Mouse (Mus musculus) urinary bladder, postnatal 4 days (tissue): ENCODE data around the gene Sv2b.
"Not testable (repeated sequence)": the region's sequence is repeated elsewhere in the genome, so short reads cannot be mapped to it uniquely, and the experiment has no call there.

ENCODE experiments used
- DNase-seq, 2 experiments: peaks; one replicate each; pipeline ENCODE4 v3.0.0; 2021 to 2022; ENCODE audit warnings: low spot score in 2 of 2

The Sv2b gene

DNA sequence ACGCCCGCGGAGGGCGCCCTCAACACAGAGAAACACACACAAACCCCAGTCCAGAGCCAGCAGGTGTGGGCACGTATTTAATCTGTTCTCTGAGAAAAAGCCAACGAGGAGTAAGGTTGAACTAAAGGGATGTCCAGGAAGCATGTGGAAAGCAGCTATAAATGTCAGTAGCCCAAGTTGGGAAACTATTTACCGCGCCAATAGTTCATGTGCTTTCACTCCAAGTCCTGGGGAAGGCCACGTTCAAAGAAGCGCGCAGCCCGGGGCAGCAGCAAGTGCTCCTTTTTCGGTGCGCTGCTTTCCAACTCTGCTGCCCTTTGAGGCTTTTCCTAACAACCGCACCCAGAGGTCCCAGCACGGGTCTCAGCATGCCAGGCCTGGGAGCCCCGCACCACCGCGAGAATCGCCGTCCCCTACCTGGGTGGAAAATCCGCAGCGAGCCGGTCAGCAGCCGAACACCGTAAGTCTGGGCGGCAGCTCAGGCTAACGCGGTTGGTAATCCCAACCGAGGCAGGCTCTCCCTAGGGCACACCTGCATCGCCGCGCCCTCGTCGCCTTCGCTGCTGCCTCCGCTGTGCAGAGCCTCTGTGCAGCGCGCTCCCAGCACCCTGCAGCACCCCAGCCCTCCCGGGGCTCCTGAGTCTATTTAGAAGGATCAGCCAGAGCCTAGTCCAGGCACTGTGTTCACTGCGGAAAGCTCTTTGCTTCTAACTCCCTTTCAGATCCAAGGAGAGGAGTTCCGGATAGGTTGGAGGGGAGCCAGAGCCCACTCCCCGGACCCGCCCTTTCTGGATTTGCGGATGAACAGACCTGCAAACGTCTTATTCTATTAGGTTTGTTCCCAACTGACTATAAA is at the start of gene Sv2b:
Sv2b (minus strand) TSS at position 806 of the 856 bp plus-strand sequence.
- no peak for DNase-seq

DNA sequence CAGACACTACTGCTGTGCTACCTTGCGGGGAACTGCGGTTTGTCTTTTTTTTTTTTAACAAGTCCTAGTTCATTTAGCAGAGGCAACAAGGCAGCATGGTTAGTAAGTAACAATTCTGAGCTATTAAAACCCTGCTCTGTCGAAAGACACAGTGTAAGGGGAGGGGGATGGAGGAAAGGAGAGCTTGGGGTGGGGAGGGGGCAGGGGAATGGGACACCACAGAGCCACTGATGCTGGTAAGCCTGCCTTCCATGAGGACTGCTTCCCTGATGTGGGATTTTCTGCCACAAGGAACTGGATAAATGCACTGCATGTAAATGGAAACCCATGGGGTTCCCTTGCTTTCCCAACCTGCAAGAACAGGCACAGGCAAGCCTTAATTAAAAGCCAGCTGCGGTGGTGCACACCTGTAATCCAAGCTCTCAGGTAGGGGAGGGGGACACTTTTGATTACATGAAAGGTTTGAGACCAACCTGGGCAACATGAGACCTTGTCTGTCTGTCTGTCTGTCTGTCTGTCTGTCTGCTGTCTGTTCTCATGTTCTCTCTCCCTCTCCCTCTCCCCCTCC is 49.3 kb upstream of the Sv2b start:
- no peak for DNase-seq

DNA sequence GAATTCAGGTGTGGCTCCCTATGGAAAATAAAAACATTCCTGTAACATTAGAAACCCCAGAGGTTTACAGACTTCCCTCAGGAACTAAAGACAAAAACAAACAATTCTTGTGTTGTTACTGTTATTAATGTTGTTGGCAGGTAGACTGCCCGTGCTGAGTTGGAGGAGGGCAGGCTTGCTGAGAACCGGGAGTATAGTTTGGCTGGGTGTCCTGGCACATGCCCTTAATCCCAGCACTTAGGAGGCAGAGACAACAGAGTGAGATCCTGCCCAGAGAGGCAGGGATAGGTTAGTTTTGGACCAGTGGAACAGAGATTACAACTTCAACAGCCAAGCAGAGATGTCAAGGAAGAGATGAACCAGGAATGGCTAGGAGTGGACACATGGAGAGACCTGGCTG is 46.5 kb upstream of the Sv2b start:
- no peak for DNase-seq

DNA sequence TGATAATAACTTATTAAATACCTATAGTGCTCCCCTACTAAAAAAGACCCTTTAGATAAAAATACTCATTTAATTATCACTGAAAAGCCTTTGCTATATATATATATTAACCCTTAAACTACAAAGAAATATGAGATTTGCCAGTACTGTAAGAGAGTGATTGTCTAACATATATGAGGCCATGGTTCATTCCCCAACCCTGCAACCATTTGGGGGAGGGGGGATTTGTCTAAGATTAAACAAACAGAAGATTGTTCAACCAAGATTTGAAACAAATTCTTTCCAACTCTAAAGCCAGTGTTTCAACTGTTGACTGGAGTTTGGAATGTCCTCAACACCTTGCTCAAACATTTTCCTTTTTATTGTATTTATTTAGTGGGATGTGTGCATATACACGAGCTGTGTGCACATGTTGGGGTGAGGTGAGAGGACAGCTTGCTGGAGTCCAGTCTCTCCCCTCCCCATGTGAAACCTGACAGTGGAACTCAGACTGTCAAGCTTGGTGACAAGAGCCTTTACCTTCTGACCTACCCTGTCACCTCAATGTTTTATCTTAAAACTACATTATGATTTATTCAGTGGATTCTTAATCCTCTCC is 43.8 kb upstream of the Sv2b start:
- DNase-seq = no peak

DNA sequence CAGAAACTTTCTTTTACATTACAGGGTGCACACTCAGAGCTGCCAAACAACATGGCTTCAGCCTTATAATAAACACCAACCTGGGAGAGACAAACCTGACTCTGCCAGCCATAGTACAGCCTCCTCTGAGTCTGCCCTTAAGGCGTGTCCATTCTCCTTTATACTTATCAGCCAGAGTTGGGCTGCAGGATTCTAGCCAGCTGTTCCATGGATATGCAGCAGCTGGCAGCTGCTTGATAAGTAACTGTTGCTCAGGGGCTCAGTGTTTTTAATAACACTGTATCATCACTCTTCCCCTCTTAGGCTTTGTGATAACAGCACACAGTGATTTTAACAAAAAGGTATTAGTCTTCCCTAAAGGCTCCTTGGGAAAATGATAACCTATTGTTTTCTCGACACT is 41.1 kb upstream of the Sv2b start:
- no peak for DNase-seq

DNA sequence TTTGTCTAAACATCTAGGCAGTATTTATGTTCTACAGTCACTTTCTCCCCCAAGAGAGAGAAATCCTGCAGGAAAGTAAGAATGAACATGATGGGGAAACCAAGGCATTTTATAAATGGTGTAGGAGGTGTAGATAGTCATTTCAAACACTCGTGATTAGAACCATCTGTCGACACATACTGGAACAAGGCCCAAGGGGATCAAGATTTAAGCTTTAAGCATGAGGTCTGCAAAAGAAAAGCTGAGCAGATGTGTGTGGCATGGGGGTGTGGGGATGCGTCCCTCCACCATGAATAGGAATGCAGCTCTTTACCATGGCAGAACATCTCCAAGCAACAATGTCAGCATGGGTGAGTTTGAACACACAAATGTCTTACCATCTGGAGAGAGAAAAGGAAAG is 23.2 kb upstream of the Sv2b start:
- DNase-seq = no peak

DNA sequence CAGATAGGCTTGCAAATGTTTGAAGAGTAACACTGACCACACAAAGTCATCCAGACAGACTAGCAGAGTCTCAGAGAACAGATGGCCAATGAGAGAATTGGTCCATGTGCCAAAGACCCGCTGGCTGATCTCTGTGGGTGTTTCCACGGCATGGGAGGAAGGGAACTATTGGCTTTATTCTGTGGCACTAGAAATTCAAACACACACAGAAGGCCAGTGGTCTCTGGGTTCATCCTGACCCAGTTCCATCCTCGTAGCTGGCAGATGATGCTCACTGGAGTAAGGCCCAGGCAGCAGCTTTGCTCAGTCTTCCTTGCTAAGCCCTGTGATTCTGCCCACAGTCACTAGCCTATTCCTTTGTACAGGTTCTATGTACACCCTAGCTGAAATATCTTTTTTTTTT is 20.7 kb upstream of the Sv2b start:
- DNase-seq = no peak

DNA sequence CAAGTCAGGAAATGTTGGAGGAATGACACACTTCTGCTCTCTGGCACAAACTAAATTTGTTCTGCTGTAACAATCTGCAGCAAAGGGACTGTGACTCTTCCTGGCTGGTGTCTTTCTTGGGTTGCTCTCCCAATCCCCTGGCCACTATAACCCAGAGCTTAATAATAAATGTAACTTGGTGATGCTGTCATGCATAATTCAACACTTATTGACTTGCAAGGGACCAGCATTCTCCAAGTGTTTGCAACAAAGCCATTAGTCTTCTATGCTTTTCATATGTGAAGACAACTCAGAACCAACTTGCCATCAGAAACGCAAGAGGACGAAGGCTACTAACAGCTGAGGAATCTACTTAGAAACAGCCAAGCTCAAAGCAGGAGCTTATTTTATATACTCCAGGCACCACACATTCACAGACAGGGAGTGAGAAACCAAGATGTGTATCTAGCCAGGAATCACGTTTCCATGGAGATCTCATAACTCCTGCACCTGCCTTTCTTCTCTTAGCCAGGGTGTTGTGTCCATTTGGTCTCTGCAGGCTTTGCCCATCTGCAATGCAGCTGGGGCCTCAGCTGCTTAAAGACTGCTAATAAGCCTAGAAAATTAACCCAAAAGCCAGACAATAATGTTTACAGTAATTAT is 19.8 kb upstream of the Sv2b start:
- DNase-seq = no peak

DNA sequence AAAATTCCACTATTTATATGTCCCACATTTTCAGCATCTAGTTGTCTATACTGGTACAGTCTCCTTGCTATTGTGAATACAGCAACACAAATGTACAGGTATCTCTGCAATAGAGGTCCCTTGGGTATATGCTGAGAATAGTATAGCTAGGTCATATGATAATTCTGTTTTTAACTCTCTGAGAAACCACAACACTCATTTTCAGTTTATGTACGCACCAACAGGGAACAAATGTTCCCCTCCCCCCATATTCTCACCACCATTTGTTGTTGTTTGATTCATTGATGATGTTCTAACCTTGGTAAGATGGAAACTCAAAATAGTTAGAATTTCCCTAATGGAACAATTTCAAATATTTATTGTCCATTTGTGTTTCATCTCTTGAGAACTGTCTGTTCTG is 16.2 kb upstream of the Sv2b start:
- DNase-seq = no peak

DNA sequence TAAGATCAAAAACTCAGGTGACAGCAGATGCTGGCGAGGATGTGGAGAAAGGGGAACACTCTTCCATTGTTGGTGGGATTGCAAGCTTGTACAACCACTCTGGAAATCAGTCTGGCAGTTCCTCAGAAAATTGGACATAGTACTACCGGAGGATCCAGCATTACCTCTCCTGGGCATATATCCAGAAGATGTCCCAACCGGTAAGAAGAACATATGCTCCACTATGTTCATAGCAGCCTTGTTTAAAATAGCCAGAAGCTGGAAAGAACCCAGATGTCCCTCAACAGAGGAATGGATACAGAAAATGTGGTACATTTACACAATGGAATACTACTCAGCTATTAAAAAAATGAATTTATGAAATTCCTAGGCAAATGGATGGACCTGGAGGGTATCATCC is 13.7 kb upstream of the Sv2b start:
- DNase-seq = not testable (repeated sequence)

DNA sequence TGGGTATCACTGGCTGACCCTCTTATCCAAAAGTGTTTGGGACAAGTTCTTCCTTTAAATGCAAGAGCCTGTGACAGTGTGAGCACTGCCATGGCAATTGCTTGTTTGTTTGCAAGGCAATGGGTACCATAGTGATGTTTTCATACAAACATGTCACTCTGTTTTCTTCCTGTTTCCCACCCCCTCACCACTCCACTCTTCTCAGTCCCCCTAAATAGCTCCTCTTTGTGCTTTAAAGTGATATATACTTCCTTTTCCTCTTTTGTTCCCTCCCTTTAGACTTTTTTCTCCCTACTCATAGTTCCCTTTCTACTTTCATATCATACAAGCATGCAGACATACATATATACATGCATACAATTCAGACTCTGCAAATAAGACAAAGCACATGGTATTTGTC is 10.9 kb upstream of the Sv2b start:
- no peak for DNase-seq

DNA sequence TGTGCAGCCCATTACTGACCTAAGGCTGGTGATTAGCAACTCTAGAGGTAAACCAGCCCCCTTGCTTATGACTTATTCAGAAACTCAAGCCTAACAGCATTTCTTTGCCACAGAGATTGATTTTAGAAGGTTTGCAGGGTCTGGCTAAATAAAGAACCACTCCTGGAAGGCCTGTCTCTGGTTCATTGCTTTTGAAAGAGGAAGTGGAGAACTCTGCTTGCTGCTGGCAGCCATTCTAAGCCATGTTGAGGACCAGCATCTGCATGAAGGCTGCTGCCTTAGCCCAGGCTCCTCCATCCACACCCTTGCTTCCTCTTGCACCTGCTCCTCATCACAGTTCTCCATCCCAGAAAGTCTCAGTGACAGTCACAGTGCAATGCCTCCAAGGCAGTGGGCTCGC is 9.3 kb upstream of the Sv2b start:
- DNase-seq = no peak

DNA sequence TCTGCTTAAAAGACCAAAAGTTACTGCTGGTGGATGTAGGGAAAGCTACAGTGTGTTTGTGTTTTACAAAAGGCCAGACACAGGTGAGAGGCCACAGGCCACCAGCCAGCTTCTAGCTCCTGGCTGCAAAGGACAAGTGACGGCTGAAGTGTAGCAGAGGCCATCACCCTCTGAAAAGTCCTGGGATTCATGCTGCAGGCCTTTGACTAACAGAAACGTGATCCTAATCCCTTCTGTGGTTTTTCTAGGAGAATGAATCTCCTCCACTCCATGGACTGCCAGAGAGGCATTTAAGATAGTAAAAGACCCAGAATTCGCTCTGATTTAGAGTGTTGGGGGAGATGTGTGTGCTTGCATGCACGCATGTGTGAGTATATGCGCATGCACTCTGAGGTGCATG is 5.8 kb upstream of the Sv2b start:
- no peak for DNase-seq

DNA sequence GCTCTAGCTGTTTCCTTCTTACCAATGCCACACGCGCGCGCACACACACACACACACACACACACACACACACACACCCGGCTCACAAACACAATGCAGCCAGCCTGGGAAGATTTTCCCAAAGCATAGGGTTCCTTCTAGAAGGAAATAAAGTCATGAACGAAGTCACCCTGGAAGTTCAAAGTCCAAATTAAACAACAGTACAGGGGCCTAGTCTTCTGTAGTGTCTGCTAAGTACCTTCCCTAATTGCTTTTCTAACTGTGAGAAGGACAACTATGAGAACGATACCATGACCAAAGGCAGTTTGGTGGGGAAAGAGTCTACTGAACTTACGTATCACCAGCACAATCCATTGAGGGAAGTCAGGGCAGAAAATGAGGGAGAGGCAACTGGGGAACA is 508 bp upstream of the Sv2b start:
- DNase-seq = no peak

DNA sequence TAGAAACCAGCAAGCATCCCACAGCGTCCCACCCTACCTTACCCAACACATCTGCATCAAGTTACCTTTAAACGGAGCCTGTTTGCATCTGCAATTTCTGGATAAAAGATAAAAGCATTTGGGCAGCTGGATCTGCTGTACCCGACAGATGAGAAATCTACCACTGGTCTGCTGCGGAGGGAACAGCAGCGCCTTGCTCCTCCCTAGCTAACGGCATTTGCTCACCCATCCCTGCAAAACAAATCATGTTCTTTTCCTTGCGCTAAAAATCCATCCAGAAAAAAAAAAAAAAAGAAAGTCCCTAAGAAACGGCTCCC is 964 bp downstream of the Sv2b start:
- no peak for DNase-seq

DNA sequence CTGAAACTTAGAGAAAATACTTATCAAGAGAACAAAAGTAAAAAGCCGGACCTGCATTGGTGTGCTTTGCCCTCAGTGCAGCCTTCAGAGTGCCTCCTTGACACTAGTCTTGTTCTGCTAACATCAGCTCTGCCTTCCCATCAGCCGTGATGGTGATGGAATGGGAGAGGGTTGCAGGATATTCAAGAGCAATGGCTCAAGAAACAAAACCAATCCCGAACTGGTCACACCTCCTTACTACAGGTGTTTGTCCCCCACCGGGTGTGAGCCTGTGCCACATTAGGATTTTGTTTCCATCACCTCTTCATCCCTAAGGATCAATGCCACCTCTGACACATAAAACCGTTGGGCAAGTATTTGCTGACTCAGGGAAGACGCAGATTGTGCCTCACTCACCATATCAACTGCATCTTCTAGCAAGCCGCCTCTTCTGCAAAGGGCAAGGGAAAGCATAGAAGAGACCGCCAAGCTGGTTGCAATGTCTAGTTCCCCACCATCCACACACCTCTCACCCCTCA is 1.4 kb downstream of the Sv2b start:
- DNase-seq = no peak

DNA sequence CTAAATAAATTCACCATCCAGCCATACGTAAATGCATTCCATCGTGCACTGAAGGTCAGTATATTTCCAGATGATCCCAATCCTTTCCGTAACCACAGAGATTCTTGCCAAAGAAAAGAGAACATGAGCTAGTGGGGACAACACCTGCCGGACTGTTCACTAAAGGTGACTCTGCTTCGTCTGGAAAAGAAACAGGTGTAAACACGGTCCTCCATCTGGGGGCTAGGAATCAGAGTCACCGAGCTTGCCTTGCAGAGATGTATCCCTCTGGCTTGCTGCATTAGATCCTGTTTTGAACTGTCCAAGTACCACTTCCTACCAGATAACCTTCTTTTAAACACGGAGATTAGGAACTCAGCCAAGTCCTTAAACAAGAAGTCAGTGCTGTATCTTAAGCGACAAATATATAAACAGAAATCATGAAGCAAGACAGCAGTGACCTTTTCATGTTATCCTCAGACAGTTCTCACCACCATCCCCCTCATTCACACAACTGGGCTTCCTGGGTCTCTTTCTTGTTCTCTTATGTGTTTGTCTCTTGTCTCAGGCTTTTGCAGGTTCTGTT is 3.1 kb downstream of the Sv2b start:
- DNase-seq = no peak

DNA sequence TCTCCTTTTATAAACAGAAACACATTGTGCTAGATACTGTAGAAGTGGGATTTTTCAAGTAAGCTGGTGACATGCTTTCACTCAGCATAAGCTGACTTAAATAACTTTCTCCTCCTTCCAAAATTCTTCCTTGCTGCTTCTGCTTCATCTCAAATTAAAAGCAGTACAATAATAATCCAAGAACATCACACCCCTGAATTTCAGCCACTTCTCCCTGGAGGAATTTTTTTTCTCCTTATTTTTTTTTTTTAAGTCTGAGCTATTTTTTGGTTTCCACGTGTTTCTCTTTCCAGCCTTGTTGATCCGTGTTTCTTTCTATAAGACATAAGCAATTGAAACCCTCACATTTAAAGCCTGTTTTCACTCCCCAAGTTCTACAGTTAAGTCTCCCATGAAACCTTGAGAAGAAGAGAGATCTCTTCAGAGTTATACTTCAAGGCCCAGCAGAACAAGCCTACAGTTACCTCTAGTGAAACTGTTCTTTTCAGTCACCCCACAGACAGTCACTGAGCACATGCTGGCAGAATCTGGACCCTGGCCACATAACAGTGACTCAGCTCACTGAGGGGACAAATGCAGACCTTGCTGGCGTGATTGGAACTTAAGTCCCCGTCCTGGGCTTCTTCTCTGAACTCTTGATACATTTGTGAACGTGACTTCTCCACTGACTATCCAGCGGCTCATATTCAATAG is 6.4 kb downstream of the Sv2b start:
- DNase-seq = no peak

DNA sequence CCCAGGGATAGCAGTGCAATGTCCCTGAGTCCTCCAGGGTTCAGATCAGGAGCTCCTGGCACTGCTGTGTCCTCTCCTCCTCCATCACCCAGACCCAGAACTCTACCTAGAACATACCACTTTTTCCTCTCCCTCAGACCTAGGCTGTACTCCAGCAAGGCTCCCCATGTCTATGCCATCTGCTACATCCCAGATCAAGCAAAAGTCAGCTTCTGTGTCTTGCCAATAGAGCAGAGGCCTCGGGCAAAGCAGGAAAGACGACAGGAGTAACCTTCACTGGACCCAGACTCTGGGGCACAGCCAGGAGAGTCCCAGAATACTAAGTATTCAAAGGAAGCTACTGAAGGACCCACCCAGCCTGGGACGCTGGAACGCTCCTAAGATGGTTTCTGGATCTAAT is 9.8 kb downstream of the Sv2b start:
- DNase-seq = no peak

DNA sequence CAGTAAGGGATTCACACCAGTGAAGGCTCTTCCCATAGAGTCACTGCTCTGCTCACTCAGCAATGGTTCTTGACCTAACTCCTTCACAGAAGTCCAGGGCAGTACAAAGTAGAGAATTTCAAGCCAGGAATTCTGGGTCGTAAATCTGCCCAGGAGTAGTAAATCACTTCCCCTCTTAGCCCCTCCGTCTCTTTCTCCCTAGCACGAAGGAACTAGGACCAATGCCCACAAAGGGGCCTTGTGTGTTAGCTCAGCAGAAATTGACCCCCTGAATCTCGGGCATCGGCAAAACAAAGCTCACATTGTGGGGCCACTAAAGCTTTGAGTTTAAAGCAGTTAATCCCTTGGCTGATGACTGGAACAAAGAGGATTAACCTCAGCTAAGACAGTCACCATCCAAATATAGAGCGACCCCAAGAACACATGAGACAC is 12.4 kb downstream of the Sv2b start:
- DNase-seq = no peak

DNA sequence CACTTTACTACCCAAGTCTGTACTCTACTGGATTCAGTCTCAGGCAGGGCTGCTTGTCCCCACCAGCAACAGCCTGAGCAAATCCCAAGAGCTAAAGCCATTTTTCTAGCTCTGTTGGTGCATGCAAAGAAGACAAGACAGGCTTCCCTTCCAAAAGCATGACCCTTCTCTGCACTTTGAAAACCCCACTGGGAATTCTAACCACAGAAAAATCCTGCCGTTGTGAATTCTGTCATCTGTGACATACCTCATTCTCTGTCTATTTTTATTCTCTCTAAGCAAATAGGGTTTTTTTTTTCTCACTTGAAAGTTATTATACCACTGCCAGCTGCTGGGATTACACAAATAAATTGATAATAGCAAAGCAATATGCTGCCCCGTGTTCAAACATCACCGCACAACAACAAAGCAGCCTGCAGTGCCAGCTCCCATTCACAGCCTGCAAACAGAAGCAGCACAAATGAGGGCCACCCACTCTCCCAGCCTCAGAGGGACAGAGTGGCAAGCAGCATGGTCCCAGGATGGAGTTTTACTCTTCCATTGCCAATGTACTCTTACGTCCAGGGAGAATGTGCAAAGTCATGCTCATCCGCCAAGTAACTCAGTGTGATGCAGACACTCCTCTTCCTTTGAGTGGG is 13.7 kb downstream of the Sv2b start:
- no peak for DNase-seq
